Mouse (Mus musculus): ENCODE data around the gene Mcpt8.
"Not testable (repeated sequence)": the region's sequence is repeated elsewhere in the genome, so short reads cannot be mapped to it uniquely, and the experiment has no call there.

DNA sequence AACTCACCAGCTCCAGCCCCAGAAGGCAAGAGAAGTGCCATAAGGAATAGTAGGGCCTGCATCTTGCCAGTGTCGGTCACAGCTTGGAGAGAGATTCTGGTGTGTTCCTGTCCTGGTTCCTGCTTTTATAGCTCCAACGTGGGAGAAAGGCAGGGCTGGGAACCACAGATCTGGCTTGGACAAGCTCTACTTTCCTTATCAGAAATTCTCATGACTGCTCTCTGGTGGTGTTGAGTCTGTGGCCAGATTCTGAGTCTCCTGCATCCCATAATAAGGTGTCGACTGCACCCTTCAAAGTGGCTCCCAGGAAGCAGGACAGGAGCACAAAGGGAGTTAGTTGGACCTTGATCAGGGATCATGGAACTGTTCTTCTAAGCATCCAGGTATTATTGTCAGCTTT lies 22.9 kb downstream of the Mcpt8 start, which contains the start of gene Mcpt4:
- not testable (repeated sequence) for TF ChIP-seq EP300, CTCF (IDR thresholded peaks at IDR 0.05; ENCODE audit: low read depth)

Measured in liver, embryonic 14.5 days (tissue).